Mouse (Mus musculus) layer of hippocampus, adult 2 months (tissue): ENCODE measurements around the gene Gm43302. TPM values are rescaled to one million over a fixed set of nuclear protein-coding genes. Genes with fewer than 3 reads are reported as not detected.
"Not testable (repeated sequence)": the region's sequence is repeated elsewhere in the genome, so short reads cannot be mapped to it uniquely, and the experiment has no call there.

Experiments
- DNase-seq, 2 experiments: peaks; one replicate each; pipeline ENCODE4 v3.0.0; 2022; ENCODE audit warnings: low spot score in 2 of 2
- H3K27ac ChIP-seq: fragments of 200-600 bp; 2 replicates; pipeline ENCODE4 v1.8.1; 2022
- H3K4me3 ChIP-seq: fragments of 200-600 bp; 2 replicates; pipeline ENCODE4 v1.8.1; 2022; ENCODE audit warnings: mild to moderate bottlenecking
- CTCF ChIP-seq: fragments of 200-600 bp; conservative IDR thresholded peaks from 2 replicates; pipeline ENCODE4 v1.8.1; 2022; ENCODE audit warnings: antibody characterized with exemption, mild to moderate bottlenecking, moderate library complexity
- total RNA-seq, 2 experiments: library from RNA; stranded (reverse); gene quantifications; 2 replicates each; pipeline ENCODE4 v1.2.3; 2021

Gene Gm43302
- total RNA-seq, 2 experiments from 2014 or later = not detected

GRCm38 (mm10) chr5:105252491-105252890, 41.0 kb downstream of the Gm43302 start:
- Histone ChIP-seq H3K4me3 (no peak overlapping the region), H3K27ac (no peak overlapping the region)
- TF ChIP-seq CTCF = no peak
- DNase-seq = no peak

- not testable (repeated sequence) for H3K4me3 ChIP-seq, DNase-seq, H3K27ac ChIP-seq
Observed at GRCm38 (mm10) chr5:105244741-105245140, 48.8 kb downstream of the Gm43302 start.

DNA sequence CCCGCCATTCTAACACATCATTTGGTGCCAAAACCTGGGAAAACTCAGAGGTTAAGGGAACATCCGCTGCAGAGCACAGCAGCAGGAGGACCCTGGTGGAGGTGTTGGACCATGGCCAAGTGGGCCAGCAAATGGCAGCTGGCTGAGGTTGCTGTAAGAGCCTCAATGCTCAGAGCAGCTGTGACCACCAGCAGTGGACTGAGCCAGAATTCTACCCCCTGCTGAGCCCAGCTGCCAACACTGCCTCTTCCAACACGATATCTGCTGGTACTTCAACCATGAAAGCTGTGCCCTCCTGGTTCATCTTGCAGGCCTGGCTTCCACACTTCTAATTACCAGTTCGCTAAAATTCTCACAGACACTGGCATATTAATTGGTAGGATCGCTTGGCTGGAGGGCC, 52.5 kb downstream of the Gm43302 start:
- H3K27ac ChIP-seq, H3K4me3 ChIP-seq, DNase-seq: not testable (repeated sequence)

DNA sequence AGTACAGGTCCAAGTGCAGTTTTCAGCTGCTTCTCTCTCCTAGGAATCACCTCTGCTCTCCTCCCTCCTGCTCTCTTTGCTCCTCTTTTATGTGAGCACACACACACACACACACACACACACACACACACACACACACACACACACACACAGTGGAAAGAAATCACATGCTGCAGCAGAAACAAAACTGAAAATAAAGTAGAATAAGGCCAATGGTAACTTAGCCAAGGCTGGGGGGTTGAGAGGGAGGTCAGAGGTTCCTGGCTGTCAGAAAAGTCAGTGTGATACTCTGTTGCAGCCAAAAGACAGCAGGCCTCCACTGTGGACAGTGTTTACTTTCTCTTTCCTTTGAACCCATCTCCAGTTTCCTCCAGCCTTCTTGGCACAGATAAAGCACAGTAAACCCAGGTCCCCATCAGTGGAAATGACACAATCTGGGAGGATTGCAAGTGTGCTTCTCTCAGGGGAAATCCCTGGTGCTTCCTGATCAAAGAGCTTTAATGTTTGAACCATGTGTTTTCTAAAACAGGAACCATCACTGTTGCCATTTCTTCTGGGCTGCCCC, 53.9 kb downstream of the Gm43302 start, which contains the start of gene Gbp10:
Gbp10 (minus strand) TSS at position 51 of the 565 bp plus-strand sequence.
- DNase-seq, H3K4me3 ChIP-seq, H3K27ac ChIP-seq: not testable (repeated sequence)

DNA sequence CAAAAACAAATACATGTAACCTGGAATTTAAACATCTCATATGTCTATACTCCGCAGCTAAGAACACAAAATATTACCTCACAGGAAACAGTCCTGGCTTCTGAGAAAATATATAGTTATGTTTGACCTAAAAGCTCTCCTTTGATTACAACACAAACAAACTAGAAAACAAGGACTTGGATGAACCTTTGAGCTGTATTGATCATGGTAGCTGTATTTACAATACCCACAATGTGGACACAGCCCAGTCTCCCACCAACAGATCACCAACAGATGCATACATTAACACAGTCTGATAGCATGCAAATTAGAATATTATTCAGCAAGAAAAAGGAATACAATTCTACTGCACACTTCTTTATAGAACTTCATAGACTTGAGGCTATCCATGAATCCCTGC, 55.1 kb downstream of the Gm43302 start:
- H3K27ac ChIP-seq, H3K4me3 ChIP-seq, DNase-seq: not testable (repeated sequence)

DNA sequence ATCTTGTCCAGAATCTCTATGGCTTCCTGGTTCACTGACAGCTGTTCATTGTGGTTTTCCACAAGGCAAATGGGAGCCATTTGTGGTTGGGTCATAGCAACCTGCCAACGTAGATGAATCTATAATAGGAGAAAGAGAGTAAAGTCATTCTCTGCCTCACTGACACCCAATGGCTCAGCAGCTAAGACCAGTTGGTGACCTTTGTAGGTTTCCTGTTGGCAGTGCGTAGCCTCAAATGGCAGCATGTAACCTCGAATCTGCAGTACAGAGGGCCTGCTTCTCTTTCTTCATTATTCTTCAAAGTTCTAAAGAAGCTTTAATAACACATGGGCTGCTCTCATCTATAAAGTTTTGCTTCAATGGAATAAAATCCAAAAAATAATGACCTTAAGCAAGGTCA, 57.5 kb downstream of the Gm43302 start:
- DNase-seq, H3K27ac ChIP-seq, H3K4me3 ChIP-seq: not testable (repeated sequence)

DNA sequence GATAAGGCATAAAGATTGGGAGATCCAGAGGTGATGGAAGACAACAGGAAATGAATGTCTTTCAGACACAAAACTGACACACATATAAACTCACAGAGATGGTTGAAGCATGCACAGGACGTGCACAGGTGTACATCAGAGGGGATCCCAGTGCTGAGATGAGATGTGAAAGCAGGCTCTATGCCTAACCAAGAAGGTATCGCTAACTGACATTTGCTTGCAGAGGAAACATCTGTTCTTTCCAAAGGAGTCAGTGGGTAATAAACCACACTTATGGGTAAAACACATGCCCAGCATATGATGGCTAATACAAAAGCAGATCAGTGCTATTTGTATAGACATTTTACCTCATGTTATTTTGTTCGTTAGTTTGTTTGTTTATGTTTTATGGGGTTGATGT, 84.5 kb downstream of the Gm43302 start:
- not testable (repeated sequence) for H3K4me3 ChIP-seq, DNase-seq, H3K27ac ChIP-seq

GRCm38 (mm10) chr5:105200791-105201355, 92.6 kb downstream of the Gm43302 start:
- not testable (repeated sequence) for H3K4me3 ChIP-seq, H3K27ac ChIP-seq, DNase-seq

- H3K4me3 ChIP-seq, DNase-seq, H3K27ac ChIP-seq: not testable (repeated sequence)
Observed at GRCm38 (mm10) chr5:105199149-105199548, 94.3 kb downstream of the Gm43302 start.

- H3K4me3 ChIP-seq, H3K27ac ChIP-seq, DNase-seq: not testable (repeated sequence)
Observed at GRCm38 (mm10) chr5:105197915-105198560, 95.5 kb downstream of the Gm43302 start.

DNA sequence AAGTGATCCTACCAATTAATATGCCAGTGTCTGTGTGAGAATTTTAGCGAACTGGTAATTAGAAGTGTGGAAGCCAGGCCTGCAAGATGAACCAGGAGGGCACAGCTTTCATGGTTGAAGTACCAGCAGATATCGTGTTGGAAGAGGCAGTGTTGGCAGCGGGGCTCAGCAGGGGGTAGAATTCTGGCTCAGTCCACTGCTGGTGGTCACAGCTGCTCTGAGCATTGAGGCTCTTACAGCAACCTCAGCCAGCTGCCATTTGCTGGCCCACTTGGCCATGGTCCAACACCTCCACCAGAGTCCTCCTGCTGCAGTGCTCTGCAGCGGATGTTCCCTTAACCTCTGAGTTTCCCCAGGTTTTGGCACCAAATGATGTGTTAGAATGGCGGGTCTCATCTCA, 97.2 kb downstream of the Gm43302 start:
- not testable (repeated sequence) for H3K4me3 ChIP-seq, DNase-seq, H3K27ac ChIP-seq

DNA sequence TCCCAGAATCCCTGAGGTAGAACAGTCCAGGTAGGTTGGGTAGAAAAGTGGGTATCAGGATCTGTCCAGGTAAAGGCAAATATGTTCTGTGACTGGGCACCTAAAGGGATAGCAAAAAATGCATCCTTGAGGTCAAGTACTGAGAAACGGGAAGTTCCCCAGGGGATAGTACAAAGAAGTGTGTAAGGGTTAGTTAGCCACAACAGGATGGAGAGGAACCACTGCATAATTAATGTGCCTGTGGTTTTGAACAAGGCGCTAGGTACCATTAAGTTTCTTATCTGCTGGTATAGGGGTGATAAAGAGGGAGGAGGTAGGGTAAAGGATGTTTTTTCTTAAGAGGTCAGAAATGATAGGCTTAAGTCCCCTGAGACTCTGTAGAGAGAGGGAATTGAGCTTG, 101.0 kb downstream of the Gm43302 start:
- H3K27ac ChIP-seq, DNase-seq, H3K4me3 ChIP-seq: not testable (repeated sequence)

- TF ChIP-seq CTCF = no peak
- no peak overlapping the region for H3K4me3 ChIP-seq
- DNase-seq = no peak
- H3K27ac ChIP-seq = no peak overlapping the region
Observed at GRCm38 (mm10) chr5:105181446-105181845, 112.0 kb downstream of the Gm43302 start.

Other genes with a start within 250 kb of the Gm43302 start
- gene Gbp9, start 154.2 kb downstream of the Gm43302 start, total RNA-seq = 1 to 10 TPM; 1.3 to 2.2 TPM
- gene Gbp8, start 154.2 kb downstream of the Gm43302 start, total RNA-seq = under 1 TPM in 1 of 2 experiments, not detected in 1; 0.15 TPM
- 1 to 10 TPM; 1.0 to 1.7 TPM for gene Gbp4, start 154.1 kb downstream of the Gm43302 start, total RNA-seq
- gene Gbp10, start 54.2 kb downstream of the Gm43302 start, total RNA-seq = not detected
- under 1 TPM; 0.59 to 0.90 TPM for gene Gbp6, start within 50 bp of the Gm43302 start, total RNA-seq
- gene Lrrc8b, start 122.1 kb upstream of the Gm43302 start, total RNA-seq = 10 to 100 TPM; 61.6 TPM
- gene Lrrc8c, start 225.7 kb upstream of the Gm43302 start, total RNA-seq = 10 to 100 TPM; 29.8 to 30.7 TPM